Mouse (Mus musculus): ENCODE data around the gene Slc45a1. TPM values are rescaled to one million over a fixed set of nuclear protein-coding genes. Genes with fewer than 3 reads are reported as not detected.
A peak's percentile ranks its signal among the peaks of the same experiment; 100 is the strongest.

The Slc45a1 gene
- total RNA-seq, 2 experiments from 2014 or later = 43.2 to 45.3 TPM

DNA sequence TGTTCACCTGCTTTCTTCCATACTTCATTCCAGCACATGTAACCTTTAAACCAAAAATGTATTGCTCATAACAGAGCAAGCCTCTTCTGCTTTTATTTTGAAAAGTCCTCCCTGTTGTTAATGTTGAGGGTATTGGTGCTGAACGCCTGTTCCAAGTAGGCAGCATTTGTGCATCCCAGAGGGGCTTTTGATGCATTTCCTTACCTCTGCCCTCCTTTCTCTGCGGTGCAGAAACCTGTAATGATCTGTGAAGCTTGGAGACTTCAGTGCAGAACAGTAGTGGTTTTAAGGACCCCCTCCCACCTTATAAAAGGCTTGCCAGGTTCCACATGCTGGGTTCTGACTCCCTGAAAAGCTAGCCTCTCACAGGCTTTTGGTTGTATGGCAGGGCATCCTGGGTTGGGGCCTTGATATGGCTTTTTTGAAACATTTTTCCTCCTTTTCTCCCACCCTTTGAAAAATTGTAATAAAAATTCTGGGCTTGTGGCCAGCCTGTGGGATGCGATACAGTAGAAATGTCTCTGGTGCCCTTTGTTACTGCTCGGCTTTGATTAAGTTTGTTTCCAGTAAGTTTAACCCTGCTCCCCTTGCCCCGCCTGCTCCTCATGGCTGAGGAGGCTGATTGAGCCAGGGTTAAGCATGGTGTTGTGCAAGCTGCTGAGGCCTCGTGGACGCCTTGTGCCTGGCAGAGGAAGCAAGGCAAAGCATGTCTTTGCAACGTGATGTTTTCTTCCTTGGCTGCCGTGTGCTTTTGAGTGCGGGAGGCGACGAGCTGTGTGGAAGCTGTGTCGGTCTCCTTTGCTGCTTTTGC is 68.8 kb downstream of the Slc45a1 start:
- peak; percentile 50 to 52 for DNase-seq (ENCODE audit: low spot score in 2 of 2)

- DNase-seq (ENCODE audit: low spot score in 2 of 2) = no peak
Measured at GRCm38 (mm10) chr4:150581931-150582723, 69.8 kb downstream of the Slc45a1 start.

Other genes starting within 250 kb of the Slc45a1 start
- gene Errfi1, start 201.7 kb upstream of the Slc45a1 start, total RNA-seq (2021) = 10 to 100 TPM; 25.3 to 31.0 TPM